Mouse (Mus musculus) midbrain, embryonic 11.5 days (tissue): ENCODE measurements around the gene Prkcb. TPM values are rescaled to one million over a fixed set of nuclear protein-coding genes. Genes with fewer than 3 reads are reported as not detected.

Source experiments
- ATAC-seq: fragments of 200-750 bp; cut with Nextera tagmentation; 2 replicates; pipeline ENCODE4 v1.8.0; 2017; ENCODE audit warnings: moderate TSS enrichment, moderate library complexity; ENCODE audit not compliant: low FRiP score
- DNase-seq: peaks from one replicate; pipeline ENCODE4 v3.0.0; 2015; ENCODE audit warnings: low spot score; ENCODE audit errors: missing footprints
- H3K27ac ChIP-seq: fragments of 300-500 bp; sonication (generic); 2 replicates; pipeline ENCODE4 v1.5.1; 2014; ENCODE audit warnings: low read depth, low read length
- H3K27me3 ChIP-seq: fragments of 300-500 bp; sonication (generic); 2 replicates; pipeline ENCODE4 v1.6.1; 2014; ENCODE audit warnings: mild to moderate bottlenecking, low read length, moderate library complexity, mixed read lengths; ENCODE audit not compliant: control insufficient read depth, insufficient read depth
- H3K36me3 ChIP-seq: fragments of 300-500 bp; sonication (generic); 2 replicates; pipeline ENCODE4 v1.6.1; 2014; ENCODE audit warnings: mild to moderate bottlenecking, low read length, moderate library complexity, mixed read lengths; ENCODE audit not compliant: control insufficient read depth, insufficient read depth
- H3K4me1 ChIP-seq: fragments of 300-500 bp; sonication (generic); 2 replicates; pipeline ENCODE4 v1.6.1; 2014; ENCODE audit warnings: low read length; ENCODE audit not compliant: control insufficient read depth, insufficient read depth
- H3K4me2 ChIP-seq: fragments of 300-500 bp; sonication (generic); 2 replicates; pipeline ENCODE4 v1.6.1; 2014; ENCODE audit warnings: mild to moderate bottlenecking, moderate library complexity
- H3K4me3 ChIP-seq: fragments of 300-500 bp; sonication (generic); 2 replicates; pipeline ENCODE4 v1.5.1; 2014; ENCODE audit warnings: low read depth, low read length
- H3K9ac ChIP-seq: fragments of 300-500 bp; sonication (generic); 2 replicates; pipeline ENCODE4 v1.6.1; 2014; ENCODE audit warnings: low read length
- H3K9me3 ChIP-seq: fragments of 300-500 bp; sonication (generic); 2 replicates; pipeline ENCODE4 v1.6.1; 2016; ENCODE audit warnings: low read length; ENCODE audit not compliant: control insufficient read depth
- WGBS: fragments of 180-500 bp; shearing (Covaris S2); extraction: QIAGEN DNeasy Blood & Tissue Kit; methylation state at CpG from one replicate; pipeline ENCODE4 v1.1.7; 2014; 5-methylcytosine and 5-hydroxymethylcytosine counted together
- polyA plus RNA-seq: library from polyadenylated mRNA; unstranded; fragments of >200 nt; fragmentation: Nextera tagmentation; extraction: Ambion mirVana; gene quantifications from 2 replicates; pipeline ENCODE4 v1.2.1, GENCODE M21; 2014

Prkcb gene
- polyA plus RNA-seq, 1 experiment from 2014 or later = 17.9 TPM

DNA sequence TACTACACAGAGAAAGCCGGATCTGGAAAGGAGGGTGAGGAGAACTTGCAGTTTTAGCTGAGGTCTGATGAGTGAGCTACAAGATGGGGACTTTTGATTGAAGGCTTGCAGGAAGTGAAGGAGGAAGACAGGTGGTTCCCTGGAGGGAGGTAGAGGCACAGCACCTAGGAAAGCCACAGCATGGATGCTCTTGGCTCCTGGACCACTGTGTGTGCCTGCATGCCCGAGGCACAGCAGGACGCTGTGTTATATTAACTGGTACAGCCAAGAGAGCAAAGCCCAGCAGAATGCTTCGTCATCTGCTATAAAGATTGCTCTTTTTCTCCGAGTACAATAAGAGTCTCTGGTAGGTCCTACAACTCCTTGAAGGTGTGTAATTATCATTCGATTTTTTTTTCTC, 188.1 kb downstream of the Prkcb start:
- Histone ChIP-seq H3K27me3 (no peaks in the 10 kb centered on the region), H3K4me1 (peaks cover 22% of the 10 kb centered on the region), H3K27ac (peak overlapping the region; percentile 25), H3K4me2 (no peak overlapping the region), H3K9me3 (peaks cover 3% of the 10 kb centered on the region; the same call in 1 of the 2 replicates), H3K36me3 (no peaks in the 10 kb centered on the region), H3K9ac (no peak overlapping the region), H3K4me3 (no peak overlapping the region)
- 85% methylated on average over 6 of the region's 6 CpGs for WGBS
- DNase-seq = no peak
- no peak for ATAC-seq

DNA sequence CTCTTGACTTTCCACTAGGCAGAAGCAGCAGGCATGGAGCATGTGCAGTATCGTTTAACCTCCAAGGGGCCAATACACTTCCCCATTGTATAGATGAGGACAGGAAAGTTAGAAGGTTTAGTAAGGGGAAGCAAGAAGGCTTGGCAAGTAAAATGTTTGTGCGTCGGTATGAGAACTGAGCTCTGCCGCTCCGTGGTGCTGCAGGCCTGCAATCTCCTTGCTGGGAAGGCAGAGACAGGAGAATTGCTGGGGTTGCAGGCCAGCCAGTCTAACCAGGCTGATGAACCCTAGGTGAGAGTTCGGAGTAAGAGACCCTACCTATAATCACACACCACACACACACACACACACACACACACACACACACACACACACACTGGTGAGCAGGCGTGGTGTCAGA, 188.6 kb downstream of the Prkcb start:
- Histone ChIP-seq H3K4me2 (peak overlapping the region; percentile 14; the same call in 1 of the 2 replicates), H3K4me3 (no peak overlapping the region), H3K9ac (no peak overlapping the region), H3K27ac (peak overlapping the region; percentile 77), H3K9me3 (peaks cover 3% of the 10 kb centered on the region; the same call in 1 of the 2 replicates), H3K4me1 (peaks cover 22% of the 10 kb centered on the region), H3K27me3 (no peaks in the 10 kb centered on the region), H3K36me3 (no peaks in the 10 kb centered on the region)
- DNase-seq (no peak), ATAC-seq (no peak; the same call in 1 of the 2 replicates)
- 61% methylated on average over 7 of the region's 7 CpGs for WGBS

DNA sequence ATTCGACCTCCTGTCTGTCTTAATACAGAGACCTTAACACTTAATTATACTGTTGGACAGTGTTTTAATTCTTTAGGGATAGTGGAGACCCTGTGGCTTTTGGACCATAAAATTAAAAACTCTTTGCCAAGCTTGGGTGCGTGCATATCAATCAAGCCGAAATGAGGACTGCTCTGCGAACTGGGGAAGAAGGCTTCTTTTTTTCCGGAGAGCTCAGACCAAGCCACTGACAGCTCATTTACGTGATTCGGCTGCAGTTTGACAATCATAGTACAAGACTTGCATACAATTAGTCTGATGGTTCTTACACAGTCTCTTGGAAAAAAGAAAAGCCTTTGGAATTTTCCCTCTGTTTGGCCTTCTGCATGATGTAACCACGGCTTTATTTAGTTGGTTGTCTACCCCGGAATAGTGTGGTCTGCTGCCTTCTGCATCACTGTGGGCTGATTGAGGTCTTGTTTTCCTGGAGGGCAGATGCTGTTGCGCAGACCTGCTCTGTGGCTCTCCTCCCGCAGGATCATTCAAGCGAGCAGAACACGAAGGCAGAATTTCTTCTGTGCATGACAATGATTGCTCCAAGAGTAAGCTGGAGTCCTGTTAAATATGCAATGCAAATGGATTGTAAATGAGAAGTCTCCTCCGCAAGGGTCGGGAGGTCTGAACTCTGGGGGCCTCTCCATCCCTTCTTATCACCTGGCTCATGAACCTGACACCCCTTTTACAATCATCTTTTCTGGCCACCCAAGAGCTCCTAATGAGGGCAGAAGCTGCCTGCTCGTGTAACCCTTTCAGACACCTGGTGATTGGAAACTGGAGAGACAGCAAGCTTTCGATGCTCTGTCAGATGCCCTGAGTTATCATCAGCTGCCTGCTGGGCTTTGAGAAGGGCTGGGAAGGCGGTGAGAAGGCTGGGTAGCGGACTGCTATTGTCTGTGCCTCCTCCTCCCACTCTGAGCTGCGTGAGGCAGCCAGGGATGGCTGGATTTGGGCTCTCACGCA, 189.3 kb downstream of the Prkcb start:
- no peak overlapping the region for H3K4me3 ChIP-seq
- DNase-seq = peak; percentile 91

DNA sequence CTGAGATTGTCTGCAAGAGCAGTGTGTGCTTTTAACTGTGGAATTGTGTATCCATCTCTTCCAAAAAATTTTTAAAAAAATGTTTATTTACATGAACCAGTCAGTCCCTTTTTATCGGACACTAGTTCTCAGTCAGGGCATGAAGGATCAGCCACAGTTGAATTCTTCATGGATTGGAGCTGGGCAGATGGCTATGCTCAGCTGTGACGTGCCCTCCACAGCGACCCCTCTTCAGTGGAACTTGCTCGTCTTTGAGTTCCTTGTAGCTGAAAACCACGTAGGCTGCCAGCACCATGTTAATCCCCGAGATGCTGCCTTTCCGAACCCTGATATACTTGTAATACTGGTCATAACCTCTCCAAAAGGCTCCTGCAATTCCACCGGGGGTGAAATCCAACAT, 195.4 kb downstream of the Prkcb start:
- H3K36me3 ChIP-seq = no peaks in the 10 kb centered on the region
- no peaks in the 10 kb centered on the region for H3K27me3 ChIP-seq
- DNase-seq = no peak
- WGBS = 74% methylated on average over 8 of the region's 8 CpGs
- H3K4me2 ChIP-seq = no peak overlapping the region
- H3K4me1 ChIP-seq = peaks cover 3% of the 10 kb centered on the region
- H3K9ac ChIP-seq = no peak overlapping the region
- no peaks in the 10 kb centered on the region for H3K9me3 ChIP-seq
- no peak overlapping the region for H3K4me3 ChIP-seq
- no peak for ATAC-seq
- H3K27ac ChIP-seq = no peak overlapping the region

More for the DNA sequence above, 189.3 kb downstream of the Prkcb start:
- Histone ChIP-seq H3K4me1 (peaks cover 22% of the 10 kb centered on the region), H3K27me3 (no peaks in the 10 kb centered on the region), H3K9ac (peak overlapping the region; percentile 4; the same call in 1 of the 2 replicates), H3K36me3 (no peaks in the 10 kb centered on the region), H3K27ac (peak overlapping the region; percentile 77), H3K9me3 (peaks cover 3% of the 10 kb centered on the region; the same call in 1 of the 2 replicates), H3K4me2 (peak overlapping the region; percentile 14)
- WGBS = 7% methylated on average over 21 of the region's 21 CpGs
- peak; percentile 81 for ATAC-seq

DNA sequence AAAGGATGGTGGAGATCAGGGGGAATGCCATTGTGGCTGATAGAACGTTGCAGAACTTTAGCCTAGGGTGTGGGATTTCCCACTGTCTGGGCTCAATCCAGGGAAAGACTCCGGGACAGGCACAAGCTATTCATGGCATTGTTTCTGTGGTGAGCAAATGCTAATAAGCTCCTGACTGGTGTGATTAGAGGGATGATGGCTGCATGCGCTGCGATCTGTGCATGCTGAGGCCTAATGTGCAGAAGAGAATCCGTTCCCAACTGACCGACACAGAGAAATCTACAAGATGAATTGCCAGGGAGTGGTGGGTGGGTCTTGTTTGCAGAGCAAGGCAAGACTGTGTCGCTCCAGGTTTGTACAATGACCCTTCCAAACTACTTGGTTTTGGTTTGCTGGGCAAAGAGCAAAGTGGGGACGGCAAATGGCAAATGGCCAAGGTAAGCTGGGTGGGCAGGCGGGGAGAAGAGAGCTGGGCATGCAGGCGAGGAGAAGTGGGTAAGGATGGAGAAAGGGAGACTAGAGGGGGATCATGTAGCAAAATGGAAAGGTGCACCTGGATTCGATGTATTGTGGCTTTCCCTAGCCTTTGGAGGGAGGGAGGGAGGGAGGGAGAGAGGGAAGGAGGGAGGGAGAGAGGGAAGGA, 199.5 kb downstream of the Prkcb start:
- 54% methylated on average over 11 of the region's 11 CpGs for WGBS
- no peaks in the 10 kb centered on the region for H3K27me3 ChIP-seq
- no peak overlapping the region for H3K9ac ChIP-seq
- H3K4me2 ChIP-seq = no peak overlapping the region
- ATAC-seq (peak; percentile 38; the same call in 1 of the 2 replicates), DNase-seq (peak; percentile 33)
- no peak overlapping the region for H3K4me3 ChIP-seq
- H3K9me3 ChIP-seq = no peaks in the 10 kb centered on the region
- H3K36me3 ChIP-seq = no peaks in the 10 kb centered on the region
- H3K4me1 ChIP-seq = no peaks in the 10 kb centered on the region
- H3K27ac ChIP-seq = 0 out of 2 replicates have a peak overlapping the region, but pooled peaks have one; percentile 11

DNA sequence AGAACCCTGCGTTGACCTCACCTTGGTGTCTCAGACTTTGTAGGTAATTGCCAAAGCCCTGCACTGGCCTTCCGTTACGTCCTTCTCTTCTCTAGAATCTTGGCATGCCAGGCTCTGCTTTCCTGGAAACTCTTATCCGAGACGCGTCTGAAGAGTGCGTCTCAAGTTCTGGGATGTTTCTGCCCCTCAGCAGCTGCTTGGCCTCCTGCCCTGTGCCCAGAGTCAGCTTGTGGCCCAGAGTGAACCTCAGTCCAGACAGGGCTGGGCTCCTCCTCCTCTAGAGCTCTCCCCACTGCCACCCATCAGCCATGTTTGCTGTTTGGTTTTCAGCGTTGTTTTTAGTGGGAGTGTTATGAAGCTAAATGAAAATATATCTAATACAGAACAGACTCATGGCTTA, 203.5 kb downstream of the Prkcb start:
- no peak overlapping the region for H3K27ac ChIP-seq
- no peak for DNase-seq
- no peaks in the 10 kb centered on the region for H3K27me3 ChIP-seq
- 98% methylated on average over 8 of the region's 8 CpGs for WGBS
- H3K9ac ChIP-seq = no peak overlapping the region
- no peaks in the 10 kb centered on the region for H3K4me1 ChIP-seq
- no peaks in the 10 kb centered on the region for H3K36me3 ChIP-seq
- no peaks in the 10 kb centered on the region for H3K9me3 ChIP-seq
- no peak overlapping the region for H3K4me3 ChIP-seq
- ATAC-seq = no peak
- H3K4me2 ChIP-seq = no peak overlapping the region

DNA sequence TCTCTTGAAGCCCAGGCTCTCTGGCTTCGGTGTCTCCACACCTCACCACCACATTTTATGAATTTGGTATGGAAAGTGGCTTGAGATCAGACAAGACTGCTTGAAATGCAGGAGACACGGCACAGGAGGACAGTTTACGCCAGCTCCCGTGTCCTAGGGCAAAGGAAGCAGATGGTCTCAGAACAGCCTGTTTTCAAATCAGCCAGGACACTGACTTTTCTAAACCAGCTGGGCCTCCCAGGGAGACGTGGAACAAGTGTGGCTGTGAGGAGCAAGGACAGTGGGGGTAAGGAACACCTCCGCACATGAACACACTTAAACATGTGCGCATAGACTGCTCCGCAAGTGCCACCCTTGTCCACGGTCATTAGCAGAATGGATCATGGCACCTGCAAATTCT, 204.4 kb downstream of the Prkcb start:
- H3K27me3 ChIP-seq = no peaks in the 10 kb centered on the region
- 82% methylated on average over 9 of the region's 9 CpGs for WGBS
- H3K9ac ChIP-seq = no peak overlapping the region
- ATAC-seq (no peak), DNase-seq (no peak)
- no peaks in the 10 kb centered on the region for H3K9me3 ChIP-seq
- H3K4me3 ChIP-seq = no peak overlapping the region
- H3K4me2 ChIP-seq = no peak overlapping the region
- no peak overlapping the region for H3K27ac ChIP-seq
- H3K36me3 ChIP-seq = no peaks in the 10 kb centered on the region
- H3K4me1 ChIP-seq = no peaks in the 10 kb centered on the region

DNA sequence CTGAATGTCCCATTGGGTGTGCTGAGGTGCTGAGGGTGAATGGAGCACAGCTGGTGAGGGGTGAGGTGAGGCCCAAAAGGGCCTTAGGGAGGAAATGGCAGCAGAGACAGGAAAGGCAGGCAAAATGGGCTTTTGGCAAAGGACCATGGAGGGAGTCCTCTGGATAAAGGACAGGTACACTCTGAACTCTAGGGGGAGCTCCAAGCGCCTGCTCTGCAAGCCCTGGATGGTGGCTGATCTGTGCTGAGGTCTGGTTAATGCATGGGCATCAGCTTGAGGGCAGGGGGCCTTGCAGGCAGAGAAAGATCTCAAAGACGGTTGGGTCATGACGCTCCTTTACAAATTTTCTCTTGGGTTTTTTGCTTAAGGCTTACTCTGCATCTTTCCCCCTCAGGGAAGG, 205.5 kb downstream of the Prkcb start:
- ATAC-seq (peak; percentile 67; the same call in 1 of the 2 replicates), DNase-seq (peak; percentile 90)
- H3K4me2 ChIP-seq = no peak overlapping the region
- 14% methylated on average over 3 of the region's 3 CpGs for WGBS
- H3K27me3 ChIP-seq = no peaks in the 10 kb centered on the region
- H3K4me1 ChIP-seq = no peaks in the 10 kb centered on the region
- no peaks in the 10 kb centered on the region for H3K36me3 ChIP-seq
- H3K4me3 ChIP-seq = no peak overlapping the region
- H3K9ac ChIP-seq = no peak overlapping the region
- no peaks in the 10 kb centered on the region for H3K9me3 ChIP-seq
- no peak overlapping the region for H3K27ac ChIP-seq

DNA sequence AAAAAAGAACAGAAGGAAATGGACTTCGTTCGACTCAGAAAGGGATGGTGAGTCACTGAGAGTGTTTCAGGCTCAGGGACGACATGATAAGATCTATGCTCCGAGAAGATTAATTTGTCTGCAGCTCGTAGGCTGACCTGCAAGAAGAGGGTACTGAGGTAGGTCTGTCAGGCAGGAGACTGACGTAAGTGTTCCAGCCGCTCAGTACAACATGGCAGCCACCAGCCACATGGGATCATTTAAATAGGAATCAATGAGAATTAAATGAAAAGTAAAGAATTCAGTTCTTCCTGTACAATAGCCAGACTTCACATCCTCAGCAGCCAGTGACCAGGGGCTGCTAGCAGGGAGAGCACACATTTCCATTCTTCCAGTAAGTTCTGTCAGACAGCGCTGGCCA, 209.0 kb downstream of the Prkcb start:
- Histone ChIP-seq H3K9ac (no peak overlapping the region), H3K4me2 (no peak overlapping the region), H3K4me3 (no peak overlapping the region), H3K4me1 (no peaks in the 10 kb centered on the region), H3K36me3 (no peaks in the 10 kb centered on the region), H3K27me3 (no peaks in the 10 kb centered on the region), H3K9me3 (no peaks in the 10 kb centered on the region), H3K27ac (no peak overlapping the region)
- DNase-seq (peak; percentile 72), ATAC-seq (no peak)
- 85% methylated on average over 8 of the region's 8 CpGs for WGBS
